Comparison of ENCODE assay signal across 9 mouse cellular contexts in genomic region chr7:45730727-45731431, GRCm38 (mm10). TPM values are rescaled to one million over a fixed set of nuclear protein-coding genes. Genes with fewer than 3 reads are reported as not detected.
DNase-seq lines count a peak whose midpoint lies in the region; ATAC-seq and TF ChIP-seq lines count a peak whose summit lies in the region.
"Had no signal": no experiment of that assay in that cellular context is flagged by ENCODE, and none has a peak within 500 bp of the region (broad histone marks: within the 10 kb centered on the region; RNA-seq: fewer than 3 reads in every experiment).

No protein-coding gene starts in this region.

- no peaks in the 10 kb centered on the region for H3K9me3 ChIP-seq in embryonic facial prominence, embryonic 11.5 days (replicated peaks; ENCODE audit: control insufficient read depth, low read length)
- H3K9me3 ChIP-seq in kidney, postnatal 0 days (replicated peaks; ENCODE audit: low read length), result no peaks in the 10 kb centered on the region
- H3K9me3 ChIP-seq: hindbrain, embryonic 15.5 days had no signal

- H3K4me3 ChIP-seq in embryonic facial prominence, embryonic 11.5 days (ENCODE audit: low read depth, low read length), result no peak overlapping the region
- no peak overlapping the region for H3K4me3 ChIP-seq in kidney, postnatal 0 days (replicated peaks; ENCODE audit: low read depth, low read length)
- H3K4me3 ChIP-seq: hindbrain, embryonic 15.5 days had no signal

- no peak overlapping the region; the same call in 1 of the 2 replicates for H3K27ac ChIP-seq in embryonic facial prominence, embryonic 11.5 days (replicated peaks; ENCODE audit: low read depth, low read length)
- 0 out of 2 replicates have a peak overlapping the region, but pooled peaks have one; percentile 31 for H3K27ac ChIP-seq in kidney, postnatal 0 days
- H3K27ac ChIP-seq: hindbrain, embryonic 15.5 days had no signal

- peak; percentile 87 for TF ChIP-seq CTCF in kidney, postnatal 0 days (IDR thresholded peaks at IDR 0.05; ENCODE audit: low read depth)

- no peak overlapping the region; the same call in 1 of the 2 replicates for H3K9ac ChIP-seq in embryonic facial prominence, embryonic 11.5 days (replicated peaks; ENCODE audit: low read length)
- H3K9ac ChIP-seq in kidney, postnatal 0 days (ENCODE audit: low read depth, low read length), result no peak overlapping the region; the same call in 1 of the 2 replicates
- H3K9ac ChIP-seq: hindbrain, embryonic 15.5 days had no signal

- 22% methylated on average over 16 of the region's 16 CpGs for WGBS in embryonic facial prominence, embryonic 11.5 days
- 17% methylated on average over 16 of the region's 16 CpGs for WGBS in kidney, postnatal 0 days

- DNase-seq in adrenal gland, adult (ENCODE audit: inconsistent age in 2 of 2, low spot score in 1 of 2), result peak; percentile 55 to 75
- no peak for DNase-seq in adrenal gland, adult 18-20 months (ENCODE audit: low spot score in 2 of 2)
- peak; percentile 69 for DNase-seq in 416B (ENCODE audit: low read depth)
- peak; percentile 76 for DNase-seq in embryonic facial prominence, embryonic 11.5 days (ENCODE audit: low spot score)
- peak; percentile 77 for DNase-seq in kidney, postnatal 0 days (ENCODE audit: low spot score)
- DNase-seq in thymus, postnatal 25 days, result peak; percentile 63
- no peak for DNase-seq in layer of hippocampus, postnatal 14 days (ENCODE audit: low spot score in 2 of 2)

- no peaks in the 10 kb centered on the region for H3K27me3 ChIP-seq in embryonic facial prominence, embryonic 11.5 days (ENCODE audit: control insufficient read depth, insufficient read depth, low read length)
- H3K27me3 ChIP-seq in kidney, postnatal 0 days (ENCODE audit: insufficient read depth, low read length), result no peaks in the 10 kb centered on the region
- H3K27me3 ChIP-seq: hindbrain, embryonic 15.5 days had no signal

- ATAC-seq in embryonic facial prominence, embryonic 11.5 days (replicated peaks; ENCODE audit: insufficient number of reproducible peaks, low FRiP score, low TSS enrichment, low read depth), result 0 out of 2 replicates have a peak, but pooled peaks have one; percentile 4
- ATAC-seq in kidney, postnatal 0 days (replicated peaks; ENCODE audit: low FRiP score, low read depth), result peak; percentile 79
- ATAC-seq in megakaryocyte progenitor cell, adult 5-6 weeks (replicated peaks; ENCODE audit: poor library complexity), result peak; percentile 74

- H3K36me3 ChIP-seq in embryonic facial prominence, embryonic 11.5 days (replicated peaks; ENCODE audit: control insufficient read depth, insufficient read depth, low read depth, low read length), result no peaks in the 10 kb centered on the region
- 0 out of 2 replicates have a peak, but pooled peaks cover 6% of the 10 kb centered on the region for H3K36me3 ChIP-seq in kidney, postnatal 0 days (ENCODE audit: insufficient read depth, low read length)

- H3K4me1 ChIP-seq in embryonic facial prominence, embryonic 11.5 days (ENCODE audit: control insufficient read depth, insufficient read depth, low read length), result peaks cover 4% of the 10 kb centered on the region; the same call in 1 of the 2 replicates
- H3K4me1 ChIP-seq in kidney, postnatal 0 days (replicated peaks; ENCODE audit: insufficient read depth, low read length), result peaks cover 6% of the 10 kb centered on the region; the same call in 1 of the 2 replicates

- H3K4me2 ChIP-seq in embryonic facial prominence, embryonic 11.5 days (ENCODE audit: low read depth, low read length), result no peak overlapping the region
- no peak overlapping the region for H3K4me2 ChIP-seq in kidney, postnatal 0 days (ENCODE audit: low read length)
- H3K4me2 ChIP-seq: hindbrain, embryonic 15.5 days had no signal

RNA-seq across cellular contexts. Expression of gene Spaca4, which starts 5.3 kb away (rescaled TPM):
- total RNA-seq in adrenal gland, adult 18-20 months (2021), result not detected
- not detected in 2 replicates for polyA plus RNA-seq in embryonic facial prominence, embryonic 11.5 days (2014; fragmentation: Nextera tagmentation; extraction: Ambion mirVana)
- polyA plus RNA-seq in kidney, postnatal 0 days (2015; fragmentation: Nextera tagmentation; extraction: Ambion mirVana), result not detected in 2 replicates
- total RNA-seq in megakaryocyte progenitor cell, adult 5-6 weeks (2015), result not detected in 2 replicates
- total RNA-seq in megakaryocyte progenitor cell, adult 5-6 weeks (2017), result not detected in 2 replicates
- total RNA-seq in layer of hippocampus, postnatal 14 days (2021), result not detected
- polyA plus RNA-seq: hindbrain, embryonic 15.5 days had no signal

RNA-seq across cellular contexts. Expression of gene Fam83e, which starts 9.9 kb away (rescaled TPM):
- total RNA-seq in adrenal gland, adult 18-20 months (2021), result under 1 TPM; 0.30 to 0.35 TPM
- 0.21 and 0.35 TPM in 2 replicates for polyA plus RNA-seq in embryonic facial prominence, embryonic 11.5 days (2014; fragmentation: Nextera tagmentation; extraction: Ambion mirVana)
- polyA plus RNA-seq in kidney, postnatal 0 days (2015; fragmentation: Nextera tagmentation; extraction: Ambion mirVana), result 0.23 and 0.28 TPM in 2 replicates
- total RNA-seq in megakaryocyte progenitor cell, adult 5-6 weeks (2015), result 0.54 and 0.78 TPM in 2 replicates
- total RNA-seq in megakaryocyte progenitor cell, adult 5-6 weeks (2017), result 0.37 and 0.51 TPM in 2 replicates
- total RNA-seq in layer of hippocampus, postnatal 14 days (2021), result under 1 TPM; 0.48 to 0.60 TPM

RNA-seq across cellular contexts. Expression of gene Sphk2, which starts 13.1 kb away (rescaled TPM):
- total RNA-seq in adrenal gland, adult 18-20 months (2021), result 10 to 100 TPM; 37.7 to 42.0 TPM
- polyA plus RNA-seq in embryonic facial prominence, embryonic 11.5 days (2014; fragmentation: Nextera tagmentation; extraction: Ambion mirVana), result 14.9 and 17.3 TPM in 2 replicates
- polyA plus RNA-seq in kidney, postnatal 0 days (2015; fragmentation: Nextera tagmentation; extraction: Ambion mirVana), result 20.8 and 22.3 TPM in 2 replicates
- 10.6 and 14.5 TPM in 2 replicates for total RNA-seq in megakaryocyte progenitor cell, adult 5-6 weeks (2015)
- total RNA-seq in megakaryocyte progenitor cell, adult 5-6 weeks (2017), result 9.8 and 10.2 TPM in 2 replicates
- total RNA-seq in layer of hippocampus, postnatal 14 days (2021), result 10 to 100 TPM; 30.5 to 31.4 TPM

RNA-seq across cellular contexts. Expression of gene Rpl18, which starts 15.6 kb away (rescaled TPM):
- 100 to 1,000 TPM; 934 to 965 TPM for total RNA-seq in adrenal gland, adult 18-20 months (2021)
- 1,026 and 1,114 TPM in 2 replicates for polyA plus RNA-seq in embryonic facial prominence, embryonic 11.5 days (2014; fragmentation: Nextera tagmentation; extraction: Ambion mirVana)
- polyA plus RNA-seq in kidney, postnatal 0 days (2015; fragmentation: Nextera tagmentation; extraction: Ambion mirVana), result 1,049 and 1,142 TPM in 2 replicates
- 1,825 and 1,988 TPM in 2 replicates for total RNA-seq in megakaryocyte progenitor cell, adult 5-6 weeks (2015)
- 1,777 and 2,306 TPM in 2 replicates for total RNA-seq in megakaryocyte progenitor cell, adult 5-6 weeks (2017)
- 100 to 1,000 TPM; 423 to 452 TPM for total RNA-seq in layer of hippocampus, postnatal 14 days (2021)

RNA-seq across cellular contexts. Expression of gene Dbp, which starts 26.0 kb away (rescaled TPM):
- total RNA-seq in adrenal gland, adult 18-20 months (2021), result 10 to 100 TPM; 64.8 to 96.6 TPM
- 4.9 and 5.6 TPM in 2 replicates for polyA plus RNA-seq in embryonic facial prominence, embryonic 11.5 days (2014; fragmentation: Nextera tagmentation; extraction: Ambion mirVana)
- 8.4 and 8.6 TPM in 2 replicates for polyA plus RNA-seq in kidney, postnatal 0 days (2015; fragmentation: Nextera tagmentation; extraction: Ambion mirVana)
- total RNA-seq in megakaryocyte progenitor cell, adult 5-6 weeks (2015), result 3.6 and 5.6 TPM in 2 replicates
- 6.2 and 7.2 TPM in 2 replicates for total RNA-seq in megakaryocyte progenitor cell, adult 5-6 weeks (2017)
- 10 to 100 TPM; 49.7 to 59.1 TPM for total RNA-seq in layer of hippocampus, postnatal 14 days (2021)

Comparison
In these comparisons a context has a peak if more than half of its experiments do, and no peak if none do; other contexts are left out.
1. DNase-seq: peak in adrenal gland, adult (2 of 2), 416B (single experiment), embryonic facial prominence, embryonic 11.5 days (single experiment), kidney, postnatal 0 days (single experiment) and thymus, postnatal 25 days (single experiment); none in adrenal gland, adult 18-20 months (0 of 2) and layer of hippocampus, postnatal 14 days (0 of 2).
2. ATAC-seq: peak in every context shown above with its lines; median percentile 79 in kidney, postnatal 0 days; 74 in megakaryocyte progenitor cell, adult 5-6 weeks; 4 in embryonic facial prominence, embryonic 11.5 days.